Mouse (Mus musculus) hindbrain, embryonic 12.5 days (tissue): ENCODE data around the gene Disp1. TPM values are rescaled to one million over a fixed set of nuclear protein-coding genes. Genes with fewer than 3 reads are reported as not detected.

Experiments used
- ATAC-seq: fragments of 200-750 bp; cut with Nextera tagmentation; 2 replicates; pipeline ENCODE4 v1.8.0; 2017; ENCODE audit warnings: moderate TSS enrichment; ENCODE audit not compliant: low FRiP score
- H3K27ac ChIP-seq: fragments of 300-500 bp; sonication (generic); 2 replicates; pipeline ENCODE4 v1.5.1; 2016; ENCODE audit warnings: mild to moderate bottlenecking
- H3K27me3 ChIP-seq: fragments of 300-500 bp; sonication (generic); 2 replicates; pipeline ENCODE4 v1.6.1; 2016; ENCODE audit warnings: mild to moderate bottlenecking
- H3K36me3 ChIP-seq: fragments of 300-500 bp; sonication (generic); 2 replicates; pipeline ENCODE4 v1.6.1; 2016; ENCODE audit warnings: mild to moderate bottlenecking
- H3K4me1 ChIP-seq: fragments of 300-500 bp; sonication (generic); 2 replicates; pipeline ENCODE4 v1.6.1; 2016
- H3K4me2 ChIP-seq: fragments of 300-500 bp; sonication (generic); replicated peaks from 2 replicates; pipeline ENCODE4 v1.6.1; 2016; ENCODE audit warnings: mild to moderate bottlenecking
- H3K4me3 ChIP-seq: fragments of 300-500 bp; sonication (generic); 2 replicates; pipeline ENCODE4 v1.5.1; 2016; ENCODE audit warnings: mild to moderate bottlenecking
- H3K9ac ChIP-seq: fragments of 300-500 bp; sonication (generic); 2 replicates; pipeline ENCODE4 v1.6.1; 2016; ENCODE audit warnings: mild to moderate bottlenecking, moderate library complexity
- H3K9me3 ChIP-seq: fragments of 300-500 bp; sonication (generic); replicated peaks from 2 replicates; pipeline ENCODE4 v1.6.1; 2016; ENCODE audit warnings: mild to moderate bottlenecking
- WGBS: fragments of 180-500 bp; shearing (Covaris S2); methylation state at CpG from one replicate; pipeline ENCODE4 v1.1.7; 2016; 5-methylcytosine and 5-hydroxymethylcytosine counted together
- polyA plus RNA-seq: library from polyadenylated mRNA; unstranded; fragments of >200 nt; fragmentation: Nextera tagmentation; extraction: Ambion mirVana; gene quantifications from 2 replicates; pipeline ENCODE4 v1.2.1, GENCODE M21; 2016

The Disp1 gene
- polyA plus RNA-seq, 1 experiment from 2014 or later, result 15.8 TPM

DNA sequence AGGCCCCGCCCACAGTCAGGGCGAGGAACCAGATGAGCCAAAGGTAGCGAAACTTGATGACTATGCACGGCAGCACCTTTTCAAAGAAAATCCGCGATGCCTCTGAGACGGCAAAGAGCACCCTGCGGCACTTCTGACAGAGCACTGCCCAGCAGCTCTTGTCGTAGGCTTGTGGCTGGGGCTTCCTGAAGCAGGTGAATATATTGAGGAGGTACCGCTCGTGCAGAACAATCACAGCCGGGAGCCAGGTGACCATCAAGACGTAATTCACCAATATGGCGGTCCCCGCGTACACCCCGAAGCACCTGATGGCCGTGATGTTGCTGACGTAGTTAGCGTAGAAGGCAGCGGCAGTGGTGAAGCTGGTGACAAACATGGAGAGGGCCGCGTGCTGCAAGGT is 132.7 kb downstream of the Disp1 start:
- WGBS, result 96% methylated on average over 23 of the region's 23 CpGs
- no peak overlapping the region for H3K9ac ChIP-seq
- no peaks in the 10 kb centered on the region for H3K4me1 ChIP-seq
- no peak overlapping the region for H3K27ac ChIP-seq
- H3K4me3 ChIP-seq, result no peak overlapping the region
- H3K27me3 ChIP-seq, result no peaks in the 10 kb centered on the region
- H3K9me3 ChIP-seq, result no peaks in the 10 kb centered on the region
- peaks cover 60% of the 10 kb centered on the region for H3K36me3 ChIP-seq
- H3K4me2 ChIP-seq, result no peak overlapping the region
- ATAC-seq, result no peak

DNA sequence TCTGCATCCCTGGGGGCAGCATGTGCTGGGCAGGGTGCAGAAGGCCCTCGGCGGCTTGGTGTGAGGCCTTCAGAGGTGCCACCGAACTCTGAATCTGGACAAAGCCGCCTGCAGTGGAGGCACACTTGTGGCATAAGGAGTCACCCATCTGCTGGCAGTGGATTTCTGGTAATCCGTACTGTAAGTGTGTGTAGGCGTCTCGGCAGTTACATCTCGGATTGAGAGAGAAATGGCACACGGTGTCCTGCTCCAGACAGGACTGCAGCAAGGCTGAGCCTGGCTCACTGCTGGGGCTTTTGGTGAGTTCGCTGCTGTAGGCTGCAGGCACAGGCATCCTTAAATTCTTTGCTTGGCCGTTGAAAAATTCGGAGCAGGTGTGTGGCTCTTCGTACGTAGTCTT is 134.5 kb downstream of the Disp1 start:
- no peak overlapping the region for H3K4me2 ChIP-seq
- no peak overlapping the region for H3K27ac ChIP-seq
- no peak overlapping the region for H3K9ac ChIP-seq
- 92% methylated on average over 14 of the region's 14 CpGs for WGBS
- H3K9me3 ChIP-seq, result no peaks in the 10 kb centered on the region
- no peaks in the 10 kb centered on the region for H3K27me3 ChIP-seq
- no peak for ATAC-seq
- H3K4me3 ChIP-seq, result no peak overlapping the region
- H3K36me3 ChIP-seq, result peaks cover 55% of the 10 kb centered on the region
- H3K4me1 ChIP-seq, result no peaks in the 10 kb centered on the region

DNA sequence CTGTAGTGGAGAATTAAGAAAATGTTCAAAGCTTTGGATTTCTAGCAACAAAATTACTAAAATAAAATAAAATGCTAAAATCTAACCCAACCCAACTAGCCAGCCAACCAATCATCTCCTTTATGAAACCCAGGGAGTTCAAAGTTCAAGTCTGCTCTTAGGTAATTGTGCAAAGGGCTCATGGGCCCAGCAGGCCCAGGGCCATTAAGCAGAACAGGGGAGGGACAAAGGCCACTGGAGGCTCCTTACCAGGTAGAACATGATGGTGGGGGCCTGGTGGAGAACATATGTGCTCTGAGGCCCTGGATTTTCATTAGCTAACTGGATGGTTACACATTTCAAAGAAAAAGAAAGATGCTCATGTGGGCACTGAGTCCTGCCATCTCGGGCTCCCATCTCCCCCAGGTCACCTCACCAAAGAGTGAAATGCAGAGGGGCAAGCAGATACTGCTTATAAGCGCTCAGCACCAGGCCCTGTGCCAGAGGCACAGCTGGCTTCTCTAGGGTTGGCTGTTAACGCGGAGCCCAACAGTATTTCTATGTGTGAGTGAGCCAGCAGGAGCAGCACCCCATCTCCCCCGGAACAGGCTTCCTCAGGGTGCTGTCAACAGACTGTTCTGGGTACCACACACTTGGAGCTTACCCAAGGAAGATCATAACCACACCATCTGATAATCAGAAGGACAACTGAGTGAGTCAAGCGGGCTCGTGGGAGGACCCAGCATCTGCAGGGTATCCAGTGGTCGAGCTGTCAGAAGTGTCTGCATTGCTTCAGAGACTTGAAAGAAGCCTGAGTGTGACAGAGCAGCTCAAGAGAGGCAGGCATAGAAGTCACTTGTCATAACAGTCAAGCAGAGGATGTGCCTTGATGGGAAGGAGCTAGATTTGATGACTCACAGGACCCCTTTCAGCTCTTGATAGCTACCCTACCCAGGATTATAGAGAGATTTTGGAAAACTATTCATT is 137.0 kb downstream of the Disp1 start:
- Histone ChIP-seq H3K27ac (no peak overlapping the region), H3K36me3 (peaks cover 50% of the 10 kb centered on the region), H3K4me3 (no peak overlapping the region)

GRCm38 (mm10) chr1:183082436-183082835 is 138.9 kb downstream of the Disp1 start:
- 89% methylated on average over 4 of the region's 4 CpGs for WGBS

More for the DNA sequence above, 137.0 kb downstream of the Disp1 start:
- no peaks in the 10 kb centered on the region for H3K27me3 ChIP-seq
- H3K4me2 ChIP-seq, result no peak overlapping the region
- no peak for ATAC-seq
- no peak overlapping the region for H3K9ac ChIP-seq
- 89% methylated on average over 8 of the region's 8 CpGs for WGBS
- H3K4me1 ChIP-seq, result no peaks in the 10 kb centered on the region
- H3K9me3 ChIP-seq, result no peaks in the 10 kb centered on the region

DNA sequence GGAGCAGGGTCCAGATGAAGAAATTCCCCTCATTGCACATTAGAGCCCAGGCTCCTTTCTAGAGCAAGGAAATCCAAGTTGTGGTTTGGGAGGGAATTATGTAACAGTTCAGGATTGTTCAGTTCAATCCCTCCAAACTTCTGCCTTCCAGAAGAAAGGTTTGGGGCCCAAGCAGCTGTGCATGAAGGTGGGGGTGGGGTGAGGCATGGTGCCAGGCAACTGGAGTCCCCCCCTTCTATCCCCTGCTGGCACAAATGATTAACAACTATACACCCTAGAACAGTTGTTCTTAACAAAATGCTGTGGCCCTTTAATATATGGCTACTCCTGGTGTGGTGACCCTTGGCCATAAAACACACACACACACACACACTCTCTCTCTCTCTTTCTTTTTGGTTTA is 140.2 kb downstream of the Disp1 start:
- H3K27me3 ChIP-seq, result no peaks in the 10 kb centered on the region
- peaks cover 17% of the 10 kb centered on the region for H3K36me3 ChIP-seq
- peaks cover 5% of the 10 kb centered on the region; the same call in 1 of the 2 replicates for H3K4me1 ChIP-seq
- H3K9me3 ChIP-seq, result no peaks in the 10 kb centered on the region
- H3K9ac ChIP-seq, result no peak overlapping the region
- H3K4me3 ChIP-seq, result no peak overlapping the region
- ATAC-seq, result no peak
- H3K27ac ChIP-seq, result no peak overlapping the region
- no peak overlapping the region for H3K4me2 ChIP-seq

More at GRCm38 (mm10) chr1:183082436-183082835, 138.9 kb downstream of the Disp1 start:
- Histone ChIP-seq H3K4me1 (peaks cover 5% of the 10 kb centered on the region; the same call in 1 of the 2 replicates), H3K4me2 (no peak overlapping the region), H3K4me3 (no peak overlapping the region), H3K27ac (no peak overlapping the region), H3K9me3 (no peaks in the 10 kb centered on the region), H3K9ac (no peak overlapping the region), H3K36me3 (peaks cover 30% of the 10 kb centered on the region), H3K27me3 (no peaks in the 10 kb centered on the region)
- no peak for ATAC-seq

GRCm38 (mm10) chr1:183075121-183075822 is 146.1 kb downstream of the Disp1 start:
- Histone ChIP-seq H3K4me3 (no peak overlapping the region), H3K27ac (peak overlapping the region; percentile 64; the same call in 1 of the 2 replicates), H3K9ac (no peak overlapping the region), H3K27me3 (no peaks in the 10 kb centered on the region), H3K4me2 (no peak overlapping the region), H3K36me3 (no peaks in the 10 kb centered on the region; the same call in 1 of the 2 replicates), H3K4me1 (peaks cover 15% of the 10 kb centered on the region), H3K9me3 (no peaks in the 10 kb centered on the region)
- WGBS, result 59% methylated on average over 15 of the region's 15 CpGs
- ATAC-seq, result no peak

DNA sequence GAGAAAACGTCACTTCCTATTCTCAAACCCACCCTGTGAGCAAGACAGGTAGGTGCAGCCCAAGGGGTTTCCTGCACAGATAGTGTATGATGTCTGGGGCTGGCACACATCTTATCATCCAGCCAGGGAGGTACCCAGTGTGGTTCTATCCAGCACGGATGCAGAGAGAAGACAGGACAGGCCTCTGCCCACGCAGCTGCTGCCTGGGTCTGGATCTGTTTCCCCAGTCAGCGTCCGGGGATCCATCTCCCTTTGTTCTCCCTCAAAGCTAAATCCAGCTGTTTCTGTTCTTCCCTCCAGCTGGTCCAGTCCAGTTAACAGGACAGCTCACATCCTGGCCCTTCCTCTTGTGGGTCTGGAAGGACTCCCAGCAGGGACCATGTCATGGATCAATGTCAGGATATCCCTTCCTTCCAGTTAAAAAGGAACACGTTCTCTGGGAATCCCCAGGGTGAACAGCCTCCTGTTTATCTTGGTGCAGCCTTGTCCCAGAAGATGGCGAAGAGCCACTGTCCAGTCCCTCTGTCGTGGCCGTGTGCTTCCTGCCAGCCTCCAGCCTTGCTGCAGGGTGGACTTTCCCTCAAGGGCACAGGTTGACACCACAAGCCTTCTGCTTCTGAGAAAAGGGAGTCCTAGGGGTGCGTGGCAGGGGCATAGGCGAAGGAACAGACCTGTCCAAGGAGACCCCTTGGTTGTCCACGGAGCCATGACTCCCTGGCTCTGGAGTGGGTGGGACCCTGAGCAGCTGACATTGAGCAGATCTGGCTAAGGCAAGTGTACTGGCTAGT is 148.9 kb downstream of the Disp1 start:
- Histone ChIP-seq H3K9me3 (no peaks in the 10 kb centered on the region), H3K27me3 (no peaks in the 10 kb centered on the region), H3K4me3 (no peak overlapping the region), H3K4me2 (no peak overlapping the region), H3K9ac (no peak overlapping the region), H3K4me1 (peaks cover 10% of the 10 kb centered on the region), H3K27ac (no peak overlapping the region), H3K36me3 (no peaks in the 10 kb centered on the region)
- no peak for ATAC-seq
- 63% methylated on average over 12 of the region's 12 CpGs for WGBS

DNA sequence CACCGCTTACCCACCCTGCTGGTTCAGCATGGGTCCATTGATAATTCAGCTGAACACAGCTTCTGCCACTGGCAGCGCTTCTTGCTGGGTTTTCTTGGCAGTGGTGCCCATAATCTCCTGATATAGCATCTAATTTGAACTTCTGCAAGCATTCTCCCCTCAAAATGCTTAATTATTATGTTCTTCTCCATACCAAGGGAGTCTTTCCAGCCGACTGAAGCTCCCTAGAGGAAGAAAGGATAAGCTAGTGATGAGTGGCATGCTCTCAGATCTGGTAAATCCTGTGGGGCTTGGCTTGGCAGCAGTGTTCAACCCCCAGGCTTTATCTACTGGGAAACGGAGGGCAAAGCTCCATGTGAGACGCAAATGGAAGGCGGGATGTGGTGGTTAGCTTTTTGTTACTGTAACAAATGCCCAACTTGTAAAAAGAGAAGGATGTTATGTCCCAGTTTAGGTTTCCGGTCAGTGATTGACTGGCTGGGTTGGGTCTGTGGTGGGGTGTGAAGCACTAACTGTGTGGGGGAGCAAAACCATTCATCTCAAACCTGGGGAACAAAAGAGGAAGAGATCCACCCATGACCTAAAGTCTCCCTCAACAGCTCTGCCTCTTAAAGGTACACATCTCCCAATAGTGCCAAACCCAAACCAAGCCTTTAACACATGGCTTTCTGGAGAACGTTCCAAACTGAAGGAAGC is 151.2 kb downstream of the Disp1 start:
- no peak for ATAC-seq
- no peak overlapping the region for H3K4me3 ChIP-seq

GRCm38 (mm10) chr1:183067807-183068206 is 153.5 kb downstream of the Disp1 start:
- H3K4me3 ChIP-seq, result no peak overlapping the region
- WGBS, result 83% methylated on average over 7 of the region's 7 CpGs
- ATAC-seq, result no peak
- no peak overlapping the region for H3K4me2 ChIP-seq
- H3K9me3 ChIP-seq, result no peaks in the 10 kb centered on the region
- no peaks in the 10 kb centered on the region for H3K36me3 ChIP-seq
- H3K9ac ChIP-seq, result no peak overlapping the region
- H3K27me3 ChIP-seq, result no peaks in the 10 kb centered on the region
- H3K4me1 ChIP-seq, result no peaks in the 10 kb centered on the region
- no peak overlapping the region for H3K27ac ChIP-seq

More for the DNA sequence above, 151.2 kb downstream of the Disp1 start:
- H3K27me3 ChIP-seq, result no peaks in the 10 kb centered on the region
- peaks cover 4% of the 10 kb centered on the region for H3K4me1 ChIP-seq
- no peak overlapping the region for H3K27ac ChIP-seq
- no peak overlapping the region for H3K9ac ChIP-seq
- 79% methylated on average over 8 of the region's 8 CpGs for WGBS
- no peak overlapping the region for H3K4me2 ChIP-seq
- no peaks in the 10 kb centered on the region for H3K36me3 ChIP-seq
- no peaks in the 10 kb centered on the region for H3K9me3 ChIP-seq

- Histone ChIP-seq H3K4me1 (no peaks in the 10 kb centered on the region; the same call in 1 of the 2 replicates), H3K4me3 (no peak overlapping the region), H3K27ac (no peak overlapping the region), H3K27me3 (no peaks in the 10 kb centered on the region), H3K36me3 (no peaks in the 10 kb centered on the region), H3K9ac (no peak overlapping the region), H3K4me2 (no peak overlapping the region), H3K9me3 (no peaks in the 10 kb centered on the region)
- WGBS, result 73% methylated on average over 4 of the region's 4 CpGs
- no peak for ATAC-seq
Measured at GRCm38 (mm10) chr1:183066981-183067380, 154.3 kb downstream of the Disp1 start.

DNA sequence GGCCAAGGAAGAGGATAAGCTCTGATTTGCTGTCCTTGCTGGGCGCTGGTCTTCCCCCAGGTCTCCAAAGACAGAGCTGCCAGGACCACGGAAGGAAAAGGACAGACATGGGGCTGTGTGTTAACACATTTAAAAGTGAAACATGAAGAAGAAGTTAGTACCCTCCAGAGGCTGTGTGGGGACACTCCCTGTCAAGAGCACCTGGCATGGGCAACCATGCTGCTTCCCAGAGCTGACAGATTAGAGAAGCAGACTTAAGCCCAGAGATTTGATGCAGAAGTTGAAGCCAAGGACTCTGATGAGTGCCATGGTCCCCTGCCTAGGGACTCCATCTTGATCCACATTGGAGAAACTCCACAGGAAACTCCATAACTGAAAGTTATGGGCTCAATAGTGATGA is 160.7 kb downstream of the Disp1 start:
- no peak overlapping the region for H3K9ac ChIP-seq
- no peaks in the 10 kb centered on the region for H3K9me3 ChIP-seq
- H3K36me3 ChIP-seq, result no peaks in the 10 kb centered on the region
- no peak overlapping the region for H3K27ac ChIP-seq
- H3K4me3 ChIP-seq, result no peak overlapping the region
- peaks cover 1% of the 10 kb centered on the region for H3K4me1 ChIP-seq
- ATAC-seq, result no peak
- H3K27me3 ChIP-seq, result 0 out of 2 replicates have a peak, but pooled peaks cover 3% of the 10 kb centered on the region
- no peak overlapping the region for H3K4me2 ChIP-seq
- 77% methylated on average over 2 of the region's 2 CpGs for WGBS
